Mouse (Mus musculus) erythroblast, embryonic 14.5 days (primary cell): ENCODE measurements around the gene Itgb7.

Experiments used
- GATA1 ChIP-seq: IDR thresholded peaks from 2 replicates; pipeline ENCODE4 v1.6.1; 2012; ENCODE audit warnings: low read length, inconsistent platforms, mixed read lengths
- TAL1 ChIP-seq: IDR thresholded peaks from 3 replicates; pipeline ENCODE4 v1.6.1; 2012; ENCODE audit warnings: low read length, inconsistent platforms, mixed read lengths

DNA sequence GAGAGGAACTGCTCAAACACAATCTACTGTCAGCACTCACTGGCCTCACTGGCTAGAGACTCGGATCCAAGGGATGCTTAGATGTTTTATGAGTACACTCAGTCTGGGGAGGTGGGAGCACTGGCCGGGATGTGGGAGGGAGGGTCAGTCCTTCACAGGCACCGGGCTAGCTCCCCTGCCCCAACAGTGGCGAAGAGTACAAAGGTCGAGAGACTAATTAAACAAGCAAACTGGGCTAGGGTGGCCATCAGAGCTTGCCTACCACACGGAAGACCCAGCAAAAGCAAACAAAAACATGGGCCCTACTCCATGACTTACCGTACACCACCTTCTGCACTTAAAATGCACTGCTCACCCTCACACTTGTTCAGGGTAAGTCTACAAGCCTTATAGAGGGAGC is 40.0 kb downstream of the Itgb7 start:
- no peak for TF ChIP-seq GATA1
- TF ChIP-seq TAL1: no peak
